In the genomic region with DNA sequence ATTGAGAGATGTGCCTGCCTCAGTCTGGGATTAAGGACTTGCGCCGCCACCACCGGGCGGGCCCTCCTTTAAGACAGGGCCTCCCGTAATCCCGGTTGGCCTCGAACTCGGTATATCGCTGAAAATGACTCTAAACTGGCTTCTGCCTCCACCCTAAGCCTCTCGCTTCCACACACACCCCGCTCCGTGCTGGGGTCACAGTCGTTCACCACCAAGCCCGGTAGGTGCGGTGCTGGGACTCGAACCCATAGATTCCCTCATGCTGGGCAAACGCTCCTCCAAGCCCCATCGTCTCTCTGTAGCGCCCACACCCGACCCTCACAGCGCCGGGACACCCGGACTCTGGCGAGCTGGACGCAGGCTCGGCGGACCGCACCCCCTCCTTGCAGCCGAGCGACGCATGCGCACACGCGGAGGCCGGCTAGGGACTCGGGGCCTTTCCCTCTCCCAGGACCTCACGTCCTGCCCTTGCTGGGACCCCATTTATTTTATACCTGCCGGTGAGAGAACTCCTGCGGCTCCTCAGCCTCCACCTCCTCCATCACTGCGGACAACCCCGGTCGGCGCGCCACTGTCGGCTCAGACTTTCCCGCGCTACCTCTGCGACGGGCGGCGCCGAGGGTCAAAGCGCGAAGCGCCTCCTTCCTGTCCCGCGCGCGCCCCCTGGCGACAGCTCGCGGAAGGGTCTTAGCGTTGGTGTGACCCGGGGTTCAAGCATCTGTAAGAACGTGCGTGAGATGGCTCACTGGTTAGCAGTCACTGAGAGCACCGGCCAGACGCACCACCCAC, we compare ENCODE assay signal across 8 mouse cellular contexts. TPM values are rescaled to one million over a fixed set of nuclear protein-coding genes. Genes with fewer than 3 reads are reported as not detected.
DNase-seq lines count a peak whose midpoint lies in the region; ATAC-seq and TF ChIP-seq lines count a peak whose summit lies in the region.

A gene (minus strand): TSS at position 648 of the 789 bp plus-strand sequence.

- no peaks in the 10 kb centered on the region for H3K4me1 ChIP-seq in hindbrain, postnatal 0 days (ENCODE audit: insufficient read depth, low read length)

- peak within 1 kb of the TSS; percentile 59 for H3K4me3 ChIP-seq in hindbrain, postnatal 0 days (ENCODE audit: low read length)
- H3K4me3 ChIP-seq in left cerebral cortex, adult 2 months, result peak within 1 kb of the TSS; percentile 82

- TF ChIP-seq CTCF in hindbrain, postnatal 0 days (IDR thresholded peaks at IDR 0.05; ENCODE audit: low read depth), result peak; percentile 97
- peak; percentile 98 for TF ChIP-seq CTCF in left cerebral cortex, adult 2 months (IDR thresholded peaks at IDR 0.05)

- DNase-seq in T-cell, adult 2 months (ENCODE audit: low spot score), result peak; percentile 85
- DNase-seq in cerebellum, postnatal 36 days, result peak; percentile 94
- DNase-seq in gastrocnemius, adult 18-20 months (ENCODE audit: low spot score), result peak; percentile 86
- peak; percentile 94 for DNase-seq in hindbrain, postnatal 0 days (ENCODE audit: low spot score)
- peak; percentile 89 to 92 for DNase-seq in left cerebral cortex, adult 2 months (ENCODE audit: extremely low spot score in 1 of 2, low spot score in 2 of 2)
- DNase-seq in right cerebral cortex, adult 2 months (ENCODE audit: low spot score in 2 of 2), result peak; percentile 90
- peak; percentile 91 for DNase-seq in urinary bladder, postnatal 14 days (ENCODE audit: low spot score)

- intact Hi-C loops in left cerebral cortex, adult 2 months (cut with DNase I), result loop anchor here (5.0 kb wide), 1 partner anchor 170 kb away; a partner anchor contains a TSS

- peak within 1 kb of the TSS; percentile 56 for H3K27ac ChIP-seq in hindbrain, postnatal 0 days
- peak within 1 kb of the TSS; percentile 80 for H3K27ac ChIP-seq in left cerebral cortex, adult 2 months

- no peaks in the 10 kb centered on the region for H3K36me3 ChIP-seq in hindbrain, postnatal 0 days (ENCODE audit: insufficient read depth, low read length)

- peak within 1 kb of the TSS; percentile 60 for H3K4me2 ChIP-seq in hindbrain, postnatal 0 days (ENCODE audit: low read depth, low read length)

- WGBS in hindbrain, postnatal 0 days, result under 1% methylated on average over 68 of the region's 68 CpGs

- H3K27me3 ChIP-seq in hindbrain, postnatal 0 days (ENCODE audit: insufficient read depth, low read length), result no peaks in the 10 kb centered on the region

- no peaks in the 10 kb centered on the region for H3K9me3 ChIP-seq in hindbrain, postnatal 0 days (ENCODE audit: low read length)

- peak within 1 kb of the TSS; percentile 55 for H3K9ac ChIP-seq in hindbrain, postnatal 0 days (replicated peaks; ENCODE audit: low read length)

- ATAC-seq in hindbrain, postnatal 0 days, result peak; percentile 91
- ATAC-seq in megakaryocyte, adult 5-6 weeks (ENCODE audit: poor library complexity, severe bottlenecking), result peak; percentile 98

RNA-seq across cellular contexts. Expression of the gene that starts here (rescaled TPM):
- total RNA-seq in gastrocnemius, adult 18-20 months (2021), result 1 to 10 TPM; 8.1 to 8.2 TPM
- 3.5 and 6.5 TPM in 2 replicates for total RNA-seq in hindbrain, postnatal 0 days (2014; rRNA removed)
- 17.2 and 20.8 TPM in 2 replicates for polyA plus RNA-seq in hindbrain, postnatal 0 days (2015; fragmentation: Nextera tagmentation; extraction: Ambion mirVana)
- 10 to 100 TPM; 30.5 to 32.7 TPM for total RNA-seq in left cerebral cortex, adult 2 months (2021)
- total RNA-seq in megakaryocyte, adult 5-6 weeks (2015), result 13.0 and 15.8 TPM in 2 replicates
- 7.7 and 18.6 TPM in 2 replicates for total RNA-seq in megakaryocyte, adult 5-6 weeks (2017)

Comparison
In these comparisons a context has a peak if more than half of its experiments do, and no peak if none do; other contexts are left out.
1. Peak in every context shown above with its lines: DNase-seq, ATAC-seq, H3K4me3 ChIP-seq and H3K27ac ChIP-seq.